Mouse (Mus musculus): ENCODE results near the gene Fsd1l. TPM values are rescaled to one million over a fixed set of nuclear protein-coding genes. Genes with fewer than 3 reads are reported as not detected.

The Fsd1l gene
- 14.0 and 15.2 TPM in 2 replicates for polyA plus RNA-seq (2016; fragmentation: Nextera tagmentation; extraction: Ambion mirVana)

DNA sequence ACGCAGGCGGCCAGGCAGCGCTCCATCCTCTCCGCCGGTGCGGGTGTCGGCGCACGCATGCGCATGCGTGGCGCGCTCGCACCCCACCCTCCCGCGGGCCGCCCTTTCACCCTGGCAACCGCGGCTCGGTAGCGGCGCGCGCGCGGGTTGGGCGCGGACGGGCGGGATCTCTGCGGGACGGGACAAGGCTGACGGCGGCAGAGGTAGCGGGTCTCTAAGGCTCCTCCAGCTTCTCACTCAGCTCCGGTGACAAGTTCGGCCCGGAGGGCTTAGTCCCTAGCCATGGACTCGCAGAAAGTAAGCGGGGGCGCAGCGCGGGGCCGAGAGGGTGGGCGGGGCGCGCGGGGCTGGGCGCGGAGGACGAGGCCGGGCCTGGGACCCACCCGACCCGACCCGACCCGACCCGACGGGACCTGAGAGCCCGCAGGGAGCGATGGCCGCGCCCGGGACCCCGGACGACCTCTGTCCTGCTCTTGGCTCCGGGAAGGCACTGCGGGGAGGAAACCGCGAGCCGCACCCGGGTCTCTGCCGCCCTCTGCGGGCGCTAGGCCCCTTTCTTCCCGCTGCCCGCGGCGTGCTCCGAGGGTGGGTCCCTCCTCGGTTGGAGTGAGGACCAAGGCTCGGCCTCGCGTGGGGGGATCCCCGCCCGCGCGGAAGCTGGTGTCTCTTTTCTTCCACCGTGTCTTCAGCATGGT lies at the start of gene Fsd1l:
Gene Fsd1l (plus strand): TSS at position 156 of the 695 bp plus-strand sequence.
- peak within 1 kb of the TSS; percentile 88 for H3K9ac ChIP-seq (replicated peaks)
- H3K27me3 ChIP-seq = no peaks in the 10 kb centered on the region
- H3K4me1 ChIP-seq (replicated peaks) = peaks cover 9% of the 10 kb centered on the region
- peak within 1 kb of the TSS; percentile 70 for H3K27ac ChIP-seq
- no peaks in the 10 kb centered on the region for H3K36me3 ChIP-seq
- peak within 1 kb of the TSS; percentile 65 for H3K4me2 ChIP-seq
- ATAC-seq (ENCODE audit: insufficient number of reproducible peaks, insufficient read depth, low FRiP score, low TSS enrichment, low read depth) = peak; percentile 81
- peak within 1 kb of the TSS; percentile 85 for H3K4me3 ChIP-seq (replicated peaks)
- H3K9me3 ChIP-seq = no peaks in the 10 kb centered on the region
- WGBS = under 1% methylated on average over 69 of the region's 88 CpGs

GRCm38 (mm10) chr4:53587676-53588075 lies 43.6 kb upstream of the Fsd1l start:
- no peak overlapping the region for H3K9ac ChIP-seq (replicated peaks)
- H3K4me2 ChIP-seq = no peak overlapping the region
- ATAC-seq (ENCODE audit: insufficient number of reproducible peaks, insufficient read depth, low FRiP score, low TSS enrichment, low read depth) = no peak

DNA sequence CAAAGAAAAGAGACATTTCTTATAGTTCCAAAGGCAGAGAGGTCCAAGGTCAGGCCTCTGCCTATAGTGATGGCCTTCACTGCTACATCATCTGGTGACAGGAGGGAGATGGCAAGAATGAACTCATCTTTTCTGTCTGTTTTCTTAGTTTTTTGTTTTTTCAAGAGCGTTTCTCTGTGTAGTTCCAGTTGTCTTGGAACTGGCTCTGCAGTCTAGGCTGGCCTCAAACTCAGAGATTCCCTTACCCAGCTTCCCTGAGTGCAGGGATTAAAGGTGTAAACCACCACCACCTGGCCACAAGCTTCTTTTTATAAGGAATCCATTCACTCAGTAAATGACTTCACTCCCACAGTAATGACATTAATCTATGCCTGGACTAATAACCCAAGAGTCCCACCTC lies 42.3 kb upstream of the Fsd1l start:
- no peaks in the 10 kb centered on the region for H3K4me1 ChIP-seq (replicated peaks)
- H3K27ac ChIP-seq = no peak overlapping the region
- 92% methylated on average over 1 of the region's 1 CpGs for WGBS
- no peaks in the 10 kb centered on the region for H3K9me3 ChIP-seq
- H3K36me3 ChIP-seq = no peaks in the 10 kb centered on the region
- no peak overlapping the region for H3K9ac ChIP-seq (replicated peaks)
- no peak for ATAC-seq (ENCODE audit: insufficient number of reproducible peaks, insufficient read depth, low FRiP score, low TSS enrichment, low read depth)
- no peak overlapping the region for H3K4me2 ChIP-seq
- no peak overlapping the region for H3K4me3 ChIP-seq (replicated peaks)
- H3K27me3 ChIP-seq = no peaks in the 10 kb centered on the region

More at GRCm38 (mm10) chr4:53587676-53588075, 43.6 kb upstream of the Fsd1l start:
- Histone ChIP-seq H3K4me3 (replicated peaks) (no peak overlapping the region), H3K36me3 (no peaks in the 10 kb centered on the region), H3K9me3 (no peaks in the 10 kb centered on the region), H3K27me3 (no peaks in the 10 kb centered on the region), H3K4me1 (replicated peaks) (no peaks in the 10 kb centered on the region), H3K27ac (no peak overlapping the region)

- H3K27me3 ChIP-seq = no peaks in the 10 kb centered on the region
Observed at GRCm38 (mm10) chr4:53589466-53589865, 41.8 kb upstream of the Fsd1l start.

GRCm38 (mm10) chr4:53590163-53590562 lies 41.1 kb upstream of the Fsd1l start:
- Histone ChIP-seq H3K9me3 (no peaks in the 10 kb centered on the region), H3K9ac (replicated peaks) (no peak overlapping the region), H3K4me3 (replicated peaks) (no peak overlapping the region), H3K4me1 (replicated peaks) (no peaks in the 10 kb centered on the region), H3K27ac (no peak overlapping the region), H3K4me2 (no peak overlapping the region), H3K36me3 (no peaks in the 10 kb centered on the region), H3K27me3 (no peaks in the 10 kb centered on the region)
- ATAC-seq (ENCODE audit: insufficient number of reproducible peaks, insufficient read depth, low FRiP score, low TSS enrichment, low read depth) = no peak
- WGBS = 85% methylated on average over 4 of the region's 4 CpGs

More at GRCm38 (mm10) chr4:53589466-53589865, 41.8 kb upstream of the Fsd1l start:
- ATAC-seq (ENCODE audit: insufficient number of reproducible peaks, insufficient read depth, low FRiP score, low TSS enrichment, low read depth) = no peak
- H3K27ac ChIP-seq = no peak overlapping the region
- no peak overlapping the region for H3K4me3 ChIP-seq (replicated peaks)
- H3K4me2 ChIP-seq = no peak overlapping the region
- H3K36me3 ChIP-seq = no peaks in the 10 kb centered on the region
- WGBS = 94% methylated on average over 4 of the region's 4 CpGs
- H3K4me1 ChIP-seq (replicated peaks) = no peaks in the 10 kb centered on the region
- no peaks in the 10 kb centered on the region for H3K9me3 ChIP-seq
- H3K9ac ChIP-seq (replicated peaks) = no peak overlapping the region

- Histone ChIP-seq H3K9me3 (no peaks in the 10 kb centered on the region), H3K27me3 (no peaks in the 10 kb centered on the region), H3K4me3 (replicated peaks) (no peak overlapping the region), H3K36me3 (no peaks in the 10 kb centered on the region), H3K9ac (replicated peaks) (no peak overlapping the region), H3K4me1 (replicated peaks) (no peaks in the 10 kb centered on the region), H3K27ac (no peak overlapping the region), H3K4me2 (no peak overlapping the region)
- 84% methylated on average over 7 of the region's 7 CpGs for WGBS
- ATAC-seq (ENCODE audit: insufficient number of reproducible peaks, insufficient read depth, low FRiP score, low TSS enrichment, low read depth) = no peak
Observed at GRCm38 (mm10) chr4:53590691-53591447, 40.4 kb upstream of the Fsd1l start.

- Histone ChIP-seq H3K4me1 (replicated peaks) (no peaks in the 10 kb centered on the region), H3K36me3 (no peaks in the 10 kb centered on the region), H3K9me3 (no peaks in the 10 kb centered on the region), H3K4me2 (no peak overlapping the region), H3K27ac (no peak overlapping the region), H3K9ac (replicated peaks) (no peak overlapping the region), H3K27me3 (no peaks in the 10 kb centered on the region), H3K4me3 (replicated peaks) (no peak overlapping the region)
- 92% methylated on average over 11 of the region's 11 CpGs for WGBS
- ATAC-seq (ENCODE audit: insufficient number of reproducible peaks, insufficient read depth, low FRiP score, low TSS enrichment, low read depth) = no peak
Observed at GRCm38 (mm10) chr4:53591536-53591935, 39.7 kb upstream of the Fsd1l start.

GRCm38 (mm10) chr4:53591941-53592340 lies 39.3 kb upstream of the Fsd1l start:
- no peak for ATAC-seq (ENCODE audit: insufficient number of reproducible peaks, insufficient read depth, low FRiP score, low TSS enrichment, low read depth)

GRCm38 (mm10) chr4:53592386-53592785 lies 38.9 kb upstream of the Fsd1l start:
- H3K4me1 ChIP-seq (replicated peaks) = no peaks in the 10 kb centered on the region
- H3K27ac ChIP-seq = no peak overlapping the region
- no peaks in the 10 kb centered on the region for H3K36me3 ChIP-seq
- H3K9me3 ChIP-seq = no peaks in the 10 kb centered on the region
- H3K4me3 ChIP-seq (replicated peaks) = no peak overlapping the region
- ATAC-seq (ENCODE audit: insufficient number of reproducible peaks, insufficient read depth, low FRiP score, low TSS enrichment, low read depth) = no peak
- 74% methylated on average over 9 of the region's 9 CpGs for WGBS
- no peak overlapping the region for H3K4me2 ChIP-seq
- no peak overlapping the region for H3K9ac ChIP-seq (replicated peaks)
- no peaks in the 10 kb centered on the region for H3K27me3 ChIP-seq

More at GRCm38 (mm10) chr4:53591941-53592340, 39.3 kb upstream of the Fsd1l start:
- Histone ChIP-seq H3K27ac (no peak overlapping the region), H3K9ac (replicated peaks) (no peak overlapping the region), H3K27me3 (no peaks in the 10 kb centered on the region), H3K4me2 (no peak overlapping the region), H3K9me3 (no peaks in the 10 kb centered on the region), H3K36me3 (no peaks in the 10 kb centered on the region), H3K4me3 (replicated peaks) (no peak overlapping the region), H3K4me1 (replicated peaks) (no peaks in the 10 kb centered on the region)
- WGBS = 88% methylated on average over 8 of the region's 8 CpGs

DNA sequence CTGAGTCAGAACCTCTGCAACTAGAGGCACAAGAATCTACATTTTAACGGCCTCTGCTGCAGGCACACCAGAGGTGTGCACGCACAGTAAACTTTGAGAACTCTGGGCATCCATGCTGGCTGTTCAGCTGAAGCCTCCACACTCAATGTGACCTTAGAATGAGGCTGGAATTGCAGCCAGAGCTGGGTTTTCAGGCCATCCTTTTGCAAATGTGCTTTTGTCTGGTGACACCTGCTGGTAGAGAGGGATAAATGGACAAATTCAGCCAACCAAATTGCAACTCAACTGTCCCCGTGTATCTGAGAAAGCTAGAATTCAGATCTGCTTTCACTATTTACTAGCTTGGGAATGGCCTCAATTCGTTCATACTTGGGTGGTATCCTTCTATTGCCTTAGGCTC lies 37.1 kb upstream of the Fsd1l start:
- no peak overlapping the region for H3K9ac ChIP-seq (replicated peaks)
- H3K4me3 ChIP-seq (replicated peaks) = no peak overlapping the region
- H3K4me1 ChIP-seq (replicated peaks) = no peaks in the 10 kb centered on the region
- ATAC-seq (ENCODE audit: insufficient number of reproducible peaks, insufficient read depth, low FRiP score, low TSS enrichment, low read depth) = no peak
- 33% methylated on average over 4 of the region's 4 CpGs for WGBS
- H3K9me3 ChIP-seq = no peaks in the 10 kb centered on the region
- no peaks in the 10 kb centered on the region for H3K27me3 ChIP-seq
- no peak overlapping the region for H3K27ac ChIP-seq
- no peak overlapping the region for H3K4me2 ChIP-seq
- H3K36me3 ChIP-seq = no peaks in the 10 kb centered on the region

DNA sequence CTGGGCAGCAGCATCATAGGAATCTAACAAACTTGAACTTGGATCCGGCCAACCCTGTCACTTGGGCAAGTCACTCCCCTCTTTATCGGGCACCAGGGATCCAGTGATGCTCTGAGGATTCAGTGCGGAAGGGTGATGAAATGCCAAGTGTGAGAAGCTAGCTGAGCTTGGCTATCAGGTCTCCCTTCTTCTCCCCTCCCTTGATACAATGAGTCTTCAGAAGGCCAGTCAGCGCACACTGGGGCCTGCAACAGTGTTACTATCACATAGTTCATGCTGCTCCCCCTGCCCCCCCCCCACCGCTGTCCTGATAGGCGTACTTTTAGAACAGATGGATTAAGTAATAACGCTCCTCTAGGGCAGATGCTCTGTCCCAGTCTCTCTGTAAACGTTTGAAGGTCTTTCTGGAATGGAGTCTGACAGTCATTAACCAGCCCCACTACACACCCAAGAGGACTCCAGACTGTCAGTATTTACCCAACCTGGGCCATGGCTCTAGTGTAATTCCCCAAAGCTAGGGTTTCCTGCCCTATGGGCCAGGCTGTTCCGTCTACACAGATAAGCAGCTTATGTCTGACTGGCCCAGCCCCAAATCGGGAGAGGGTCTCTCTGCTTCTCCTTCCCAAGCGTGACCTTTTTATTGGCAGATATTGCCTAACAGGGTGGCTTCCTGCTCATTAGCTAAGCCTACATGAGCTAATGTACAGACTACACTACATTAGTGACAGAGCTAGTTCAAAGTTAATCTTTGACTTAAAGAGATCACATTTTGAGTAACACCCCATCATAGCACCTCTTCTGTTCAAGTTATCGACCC lies 35.8 kb upstream of the Fsd1l start:
- no peak for ATAC-seq (ENCODE audit: insufficient number of reproducible peaks, insufficient read depth, low FRiP score, low TSS enrichment, low read depth)
- Histone ChIP-seq H3K27me3 (no peaks in the 10 kb centered on the region), H3K9me3 (no peaks in the 10 kb centered on the region), H3K36me3 (no peaks in the 10 kb centered on the region), H3K4me1 (replicated peaks) (no peaks in the 10 kb centered on the region), H3K27ac (no peak overlapping the region), H3K4me3 (replicated peaks) (no peak overlapping the region), H3K9ac (replicated peaks) (no peak overlapping the region), H3K4me2 (no peak overlapping the region)
- WGBS = 77% methylated on average over 12 of the region's 12 CpGs
